Mouse (Mus musculus) liver, embryonic 11.5 days (tissue): ENCODE measurements around the gene Ralgps1. TPM values are rescaled to one million over a fixed set of nuclear protein-coding genes. Genes with fewer than 3 reads are reported as not detected.
A peak's percentile ranks its signal among the peaks of the same experiment; 100 is the strongest.

Source experiments
- ATAC-seq: fragments of 200-750 bp; cut with Nextera tagmentation; replicated peaks from 2 replicates; pipeline ENCODE4 v1.8.0; 2017; ENCODE audit warnings: moderate number of reproducible peaks, mild to moderate bottlenecking, moderate TSS enrichment, moderate library complexity; ENCODE audit not compliant: low FRiP score
- DNase-seq: peaks from one replicate; pipeline ENCODE4 v3.0.0-alpha.2; 2017; ENCODE audit warnings: low spot score
- H3K27ac ChIP-seq: fragments of 300-500 bp; sonication (generic); 2 replicates; pipeline ENCODE4 v1.5.1; 2014; ENCODE audit warnings: mild to moderate bottlenecking, low read depth, low read length, control low read depth
- H3K27me3 ChIP-seq: fragments of 300-500 bp; sonication (generic); replicated peaks from 2 replicates; pipeline ENCODE4 v1.6.1; 2014; ENCODE audit warnings: low read length, mixed read lengths; ENCODE audit not compliant: control insufficient read depth, insufficient read depth
- H3K36me3 ChIP-seq: fragments of 300-500 bp; sonication (generic); 2 replicates; pipeline ENCODE4 v1.6.1; 2014; ENCODE audit warnings: mild to moderate bottlenecking, low read length, moderate library complexity, mixed read lengths; ENCODE audit not compliant: control insufficient read depth, insufficient read depth
- H3K4me1 ChIP-seq: fragments of 300-500 bp; sonication (generic); replicated peaks from 2 replicates; pipeline ENCODE4 v1.6.1; 2014; ENCODE audit warnings: low read length, mixed read lengths; ENCODE audit not compliant: control insufficient read depth, insufficient read depth
- H3K4me2 ChIP-seq: fragments of 300-500 bp; sonication (generic); 2 replicates; pipeline ENCODE4 v1.6.1; 2014; ENCODE audit warnings: mild to moderate bottlenecking, control low read depth, moderate library complexity
- H3K4me3 ChIP-seq: fragments of 300-500 bp; sonication (generic); 2 replicates; pipeline ENCODE4 v1.5.1; 2014; ENCODE audit warnings: low read depth, low read length, control low read depth
- H3K9ac ChIP-seq: fragments of 300-500 bp; sonication (generic); 2 replicates; pipeline ENCODE4 v1.6.1; 2014; ENCODE audit warnings: low read depth, low read length, control low read depth
- H3K9me3 ChIP-seq: fragments of 300-500 bp; sonication (generic); 2 replicates; pipeline ENCODE4 v1.6.1; 2016; ENCODE audit warnings: low read length, inconsistent platforms, mixed read lengths; ENCODE audit not compliant: control insufficient read depth
- whole genome bisulfite sequencing: fragments of 180-500 bp; shearing (Covaris S2); extraction: QIAGEN DNeasy Blood & Tissue Kit; methylation state at CpG from one replicate; pipeline ENCODE4 v1.1.7; 2014; 5-methylcytosine and 5-hydroxymethylcytosine counted together
- polyA plus RNA-seq: library from polyadenylated mRNA; unstranded; fragments of >200 nt; fragmentation: Nextera tagmentation; extraction: Ambion mirVana; gene quantifications from 2 replicates; pipeline ENCODE4 v1.2.1, GENCODE M21; 2014

The Ralgps1 gene
- polyA plus RNA-seq, 1 experiment from 2014 or later: 3.0 TPM

DNA sequence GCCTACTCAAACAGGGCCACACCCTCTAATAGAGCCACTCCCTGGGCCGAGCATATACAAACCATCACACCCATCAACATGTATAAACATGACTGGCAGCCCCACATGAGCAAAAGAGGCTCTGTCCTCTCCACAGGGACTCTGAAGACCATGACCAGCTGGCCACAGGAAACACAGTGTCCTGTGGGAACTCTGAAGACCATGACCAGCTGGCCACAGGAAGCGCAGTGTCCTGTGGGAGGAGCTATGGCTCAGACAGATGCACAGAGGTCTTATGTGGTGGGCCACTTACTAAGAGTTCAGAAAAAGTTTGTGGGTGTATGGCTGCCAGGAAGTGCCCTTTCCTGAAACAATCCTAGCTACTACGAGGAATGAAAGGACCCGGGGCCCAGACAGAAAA lies 72.4 kb downstream of the Ralgps1 start:
- H3K4me2 ChIP-seq: no peak overlapping the region
- no peak overlapping the region for H3K27ac ChIP-seq
- H3K27me3 ChIP-seq: no peaks in the 10 kb centered on the region
- WGBS: 60% methylated on average over 4 of the region's 4 CpGs
- DNase-seq (no peak), ATAC-seq (no peak)
- H3K4me1 ChIP-seq: no peaks in the 10 kb centered on the region; the same call in 1 of the 2 replicates
- H3K36me3 ChIP-seq: no peaks in the 10 kb centered on the region
- no peaks in the 10 kb centered on the region for H3K9me3 ChIP-seq
- no peak overlapping the region for H3K9ac ChIP-seq
- H3K4me3 ChIP-seq: no peak overlapping the region

DNA sequence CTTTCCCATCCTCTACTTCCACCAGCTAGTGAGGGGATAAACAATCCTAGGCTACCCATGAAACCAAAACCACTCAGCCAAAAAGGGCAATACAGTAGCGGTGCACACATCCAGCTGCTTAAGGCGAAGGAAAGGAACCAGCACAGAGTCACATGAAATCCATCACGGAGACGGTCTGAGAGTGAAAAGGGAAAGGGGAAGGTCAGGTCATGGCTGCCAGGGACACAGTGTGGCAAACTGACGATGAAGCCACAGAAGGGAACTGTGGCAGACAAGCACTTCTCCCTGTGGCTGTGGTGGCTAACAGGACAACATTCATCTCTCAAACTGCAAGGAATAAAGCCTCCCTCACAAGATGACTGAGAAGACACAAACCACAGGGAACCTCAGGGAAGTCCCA lies 76.2 kb downstream of the Ralgps1 start:
- H3K27me3 ChIP-seq: no peaks in the 10 kb centered on the region
- no peak for ATAC-seq
- no peaks in the 10 kb centered on the region for H3K9me3 ChIP-seq
- peaks cover 6% of the 10 kb centered on the region; the same call in 1 of the 2 replicates for H3K4me1 ChIP-seq
- H3K4me2 ChIP-seq: no peak overlapping the region
- no peaks in the 10 kb centered on the region for H3K36me3 ChIP-seq
- H3K9ac ChIP-seq: no peak overlapping the region
- WGBS: 67% methylated on average over 5 of the region's 5 CpGs
- no peak for DNase-seq
- no peak overlapping the region for H3K4me3 ChIP-seq
- no peak overlapping the region for H3K27ac ChIP-seq

DNA sequence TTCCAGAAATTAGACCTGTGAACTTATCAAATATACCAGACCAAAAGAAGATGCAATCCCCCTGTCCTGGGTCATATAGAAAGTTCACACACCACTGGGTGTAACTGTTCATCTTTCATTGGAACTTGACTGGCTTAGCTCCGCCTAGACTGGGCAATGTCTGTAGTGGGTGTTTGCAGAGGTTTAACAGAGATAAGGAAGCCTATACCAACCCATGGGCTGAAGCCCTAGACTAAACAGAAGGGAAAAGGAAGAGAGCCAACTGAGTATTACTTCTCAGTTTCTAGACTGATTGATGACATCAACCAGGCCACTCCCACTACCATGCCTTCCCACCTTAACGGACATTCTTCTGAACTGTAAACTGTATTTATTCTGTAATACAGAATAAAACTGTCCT lies 79.2 kb downstream of the Ralgps1 start:
- no peak for DNase-seq

DNA sequence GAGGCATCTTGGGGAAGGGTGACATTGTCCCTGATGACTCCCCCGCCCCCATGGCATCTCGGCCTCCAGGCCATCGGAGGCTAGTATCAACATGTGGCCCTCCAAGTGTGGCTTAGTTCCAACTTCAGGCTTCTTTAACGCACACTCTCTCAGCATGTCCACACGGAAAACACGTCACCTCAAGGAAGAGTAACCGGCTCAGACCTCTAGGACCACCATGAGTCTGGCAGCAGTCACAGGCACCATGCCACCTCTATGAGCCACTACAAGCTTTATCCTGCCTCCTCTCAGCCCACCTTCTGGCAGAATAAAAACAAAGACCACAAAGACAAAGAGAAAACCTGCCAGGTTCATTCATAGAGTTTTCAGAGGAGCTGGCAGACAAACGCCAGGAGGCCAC lies 80.8 kb downstream of the Ralgps1 start:
- H3K27me3 ChIP-seq: no peaks in the 10 kb centered on the region
- DNase-seq (no peak), ATAC-seq (no peak)
- no peak overlapping the region for H3K4me3 ChIP-seq
- H3K27ac ChIP-seq: no peak overlapping the region
- WGBS: 87% methylated on average over 8 of the region's 8 CpGs
- H3K4me1 ChIP-seq: peaks cover 6% of the 10 kb centered on the region; the same call in 1 of the 2 replicates
- no peak overlapping the region for H3K9ac ChIP-seq
- no peaks in the 10 kb centered on the region for H3K9me3 ChIP-seq
- no peak overlapping the region for H3K4me2 ChIP-seq
- no peaks in the 10 kb centered on the region for H3K36me3 ChIP-seq

More for the DNA sequence above, 79.2 kb downstream of the Ralgps1 start:
- Histone ChIP-seq H3K27ac (no peak overlapping the region), H3K4me1 (peaks cover 6% of the 10 kb centered on the region; the same call in 1 of the 2 replicates), H3K9ac (no peak overlapping the region), H3K9me3 (no peaks in the 10 kb centered on the region), H3K36me3 (no peaks in the 10 kb centered on the region), H3K4me3 (no peak overlapping the region), H3K27me3 (no peaks in the 10 kb centered on the region), H3K4me2 (no peak overlapping the region)
- peak; percentile 58; the same call in 1 of the 2 replicates for ATAC-seq
- 38% methylated on average over 2 of the region's 2 CpGs for WGBS

DNA sequence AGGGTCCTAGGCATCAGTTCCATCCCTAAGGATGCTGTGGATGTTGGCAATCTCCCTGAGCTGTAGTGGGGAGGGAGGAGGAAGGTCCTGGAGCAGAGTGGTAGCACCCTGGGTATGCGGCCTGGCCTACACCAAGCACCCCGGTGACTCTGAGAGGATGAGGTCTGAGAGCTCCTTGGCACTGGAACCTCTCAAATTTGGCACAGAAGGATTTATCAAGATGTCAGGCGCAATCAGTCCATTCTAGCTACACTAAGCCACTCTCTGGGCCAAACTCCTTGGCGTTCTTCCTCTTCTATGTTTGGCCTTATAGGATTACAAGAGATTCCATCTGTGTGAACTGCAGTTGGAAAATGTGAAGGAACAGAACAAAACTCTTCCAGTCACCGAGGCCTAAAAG lies 82.4 kb downstream of the Ralgps1 start:
- ATAC-seq (no peak), DNase-seq (no peak)
- Histone ChIP-seq H3K4me2 (no peak overlapping the region), H3K9me3 (no peaks in the 10 kb centered on the region), H3K27ac (no peak overlapping the region), H3K27me3 (no peaks in the 10 kb centered on the region), H3K4me1 (peaks cover 6% of the 10 kb centered on the region; the same call in 1 of the 2 replicates), H3K9ac (no peak overlapping the region), H3K36me3 (no peaks in the 10 kb centered on the region), H3K4me3 (no peak overlapping the region)
- WGBS: 92% methylated on average over 5 of the region's 5 CpGs

DNA sequence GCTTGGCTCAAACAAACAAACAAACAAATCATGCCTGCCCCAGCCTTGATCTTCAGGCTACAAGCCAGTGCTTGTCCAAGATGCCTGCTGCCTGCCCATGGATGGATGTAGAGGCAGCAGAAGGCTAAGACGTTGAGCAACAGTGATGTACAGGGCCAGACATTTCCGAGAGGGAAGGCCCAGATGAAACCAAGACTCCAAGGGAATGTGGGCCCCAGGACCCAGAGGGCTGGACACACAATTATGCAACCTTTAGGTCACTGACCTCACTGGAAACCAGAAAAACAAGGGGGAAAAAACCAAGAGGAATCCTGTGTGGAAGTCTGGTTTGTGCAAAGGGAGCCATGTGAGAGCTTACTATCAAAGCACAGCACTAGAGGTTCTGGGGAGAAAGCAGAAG lies 87.6 kb downstream of the Ralgps1 start:
- ATAC-seq: no peak
- no peak overlapping the region for H3K4me3 ChIP-seq
- no peak for DNase-seq
- H3K9ac ChIP-seq: no peak overlapping the region
- H3K9me3 ChIP-seq: no peaks in the 10 kb centered on the region
- WGBS: 71% methylated on average over 2 of the region's 2 CpGs
- no peak overlapping the region for H3K4me2 ChIP-seq
- H3K27ac ChIP-seq: no peak overlapping the region
- H3K4me1 ChIP-seq: no peaks in the 10 kb centered on the region; the same call in 1 of the 2 replicates
- no peaks in the 10 kb centered on the region for H3K27me3 ChIP-seq
- no peaks in the 10 kb centered on the region for H3K36me3 ChIP-seq

DNA sequence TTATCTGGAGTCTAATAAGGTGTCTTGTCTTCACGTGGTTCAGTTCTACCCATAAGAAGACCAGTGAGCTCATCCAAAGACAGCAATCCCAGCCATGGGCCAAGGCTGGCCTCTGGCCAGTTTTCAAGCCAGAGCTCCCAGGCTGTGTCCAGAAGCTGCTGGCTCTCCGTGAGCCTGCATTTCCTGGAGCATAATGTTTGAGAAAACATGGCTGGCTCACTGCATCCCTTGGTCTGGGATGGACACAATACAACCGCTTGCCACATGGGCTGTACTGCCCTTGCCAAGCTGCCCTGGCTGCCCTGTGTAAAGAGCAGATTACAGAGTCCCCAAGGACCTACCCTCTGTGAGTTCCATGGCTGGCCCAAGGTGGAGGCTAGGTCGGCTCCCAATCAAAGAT lies 88.4 kb downstream of the Ralgps1 start:
- no peak overlapping the region for H3K4me2 ChIP-seq
- H3K27me3 ChIP-seq: no peaks in the 10 kb centered on the region
- 65% methylated on average over 4 of the region's 4 CpGs for WGBS
- no peaks in the 10 kb centered on the region; the same call in 1 of the 2 replicates for H3K4me1 ChIP-seq
- no peaks in the 10 kb centered on the region for H3K36me3 ChIP-seq
- H3K27ac ChIP-seq: no peak overlapping the region
- ATAC-seq: no peak
- no peaks in the 10 kb centered on the region for H3K9me3 ChIP-seq
- H3K4me3 ChIP-seq: no peak overlapping the region
- DNase-seq: no peak
- no peak overlapping the region for H3K9ac ChIP-seq

DNA sequence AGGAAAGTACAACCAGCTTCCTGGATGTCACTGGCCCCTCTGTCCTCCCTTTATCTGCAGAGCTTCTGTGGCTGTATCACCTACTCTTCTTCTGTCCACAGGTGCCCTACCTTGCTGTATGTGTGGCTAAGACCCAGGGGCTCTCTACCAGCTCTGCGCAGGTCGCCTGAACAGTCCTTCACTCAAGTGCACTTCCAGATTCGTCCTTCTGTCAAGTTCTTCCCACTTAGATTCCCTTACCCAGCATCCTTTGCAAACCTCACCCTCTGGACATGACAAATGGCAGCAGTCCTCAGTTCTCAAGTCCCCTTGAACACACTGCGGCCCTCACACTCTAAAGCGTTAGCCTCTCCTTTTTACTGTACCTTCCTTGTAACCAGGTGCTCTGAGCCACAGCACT lies 89.5 kb downstream of the Ralgps1 start:
- Histone ChIP-seq H3K9me3 (no peaks in the 10 kb centered on the region), H3K9ac (no peak overlapping the region), H3K4me2 (no peak overlapping the region), H3K27me3 (no peaks in the 10 kb centered on the region), H3K36me3 (no peaks in the 10 kb centered on the region), H3K27ac (no peak overlapping the region), H3K4me3 (no peak overlapping the region), H3K4me1 (no peaks in the 10 kb centered on the region; the same call in 1 of the 2 replicates)
- WGBS: 79% methylated on average over 5 of the region's 5 CpGs
- ATAC-seq (no peak), DNase-seq (no peak)

DNA sequence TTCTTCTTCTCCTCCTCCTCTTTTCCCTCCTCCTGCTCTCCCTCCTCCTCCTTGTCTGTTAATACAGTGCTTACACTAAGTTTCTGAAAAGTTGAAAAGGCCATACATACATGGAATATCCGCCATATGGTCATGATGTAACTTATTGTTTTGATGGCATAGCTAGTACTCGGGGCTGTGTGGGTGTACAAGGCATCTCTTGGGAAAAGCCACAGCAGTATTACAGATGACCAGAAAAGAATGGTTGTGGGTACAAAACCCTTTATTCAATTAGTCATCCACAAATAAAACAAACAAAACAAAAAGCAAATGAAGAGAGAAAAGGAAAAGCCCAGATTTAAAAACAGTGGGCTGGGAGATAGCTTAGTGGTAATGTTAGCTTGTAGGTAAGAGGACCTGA lies 90.8 kb downstream of the Ralgps1 start:
- DNase-seq (no peak), ATAC-seq (no peak)
- H3K4me3 ChIP-seq: no peak overlapping the region
- no peaks in the 10 kb centered on the region for H3K9me3 ChIP-seq
- no peak overlapping the region for H3K27ac ChIP-seq
- H3K9ac ChIP-seq: no peak overlapping the region
- no peaks in the 10 kb centered on the region; the same call in 1 of the 2 replicates for H3K4me1 ChIP-seq
- H3K4me2 ChIP-seq: no peak overlapping the region
- H3K36me3 ChIP-seq: no peaks in the 10 kb centered on the region
- H3K27me3 ChIP-seq: no peaks in the 10 kb centered on the region
- WGBS: 78% methylated on average over 2 of the region's 2 CpGs
